Mouse (Mus musculus): ENCODE measurements at regions not wholly inside any gene's neighbourhood (a gene's known extent, or its start where the extent isn't known, plus 50 kb on each side); places are given as distances from the start of the nearest gene placed in this dataset.

- in situ Hi-C loops (cut with MboI, MseI) = no loop called here
Measured at GRCm38 (mm10) chr12:70711030-70711429, 114.3 kb upstream of the Frmd6 start.

GRCm38 (mm10) chr12:70712322-70713024 lies 112.8 kb upstream of the Frmd6 start:
- in situ Hi-C loops (cut with MboI, MseI) = no loop called here

GRCm38 (mm10) chr12:70713499-70714280 lies 111.6 kb upstream of the Frmd6 start:
- in situ Hi-C loops (cut with MboI, MseI) = no loop called here

GRCm38 (mm10) chr12:70714281-70714679 lies 111.0 kb upstream of the Frmd6 start:
- in situ Hi-C loops (cut with MboI, MseI) = no loop called here

GRCm38 (mm10) chr12:70715836-70716235 lies 109.5 kb upstream of the Frmd6 start:
- in situ Hi-C loops (cut with MboI, MseI) = no loop called here

GRCm38 (mm10) chr12:70718602-70719001 lies 106.7 kb upstream of the Frmd6 start:
- in situ Hi-C loops (cut with MboI, MseI) = no loop called here

- in situ Hi-C loops (cut with MboI, MseI) = no loop called here
Measured at GRCm38 (mm10) chr12:70719255-70719654, 106.1 kb upstream of the Frmd6 start.

GRCm38 (mm10) chr12:70720178-70720894 lies 105.0 kb upstream of the Frmd6 start:
- in situ Hi-C loops (cut with MboI, MseI) = no loop called here

GRCm38 (mm10) chr12:70725326-70725725 lies 100.0 kb upstream of the Frmd6 start:
- in situ Hi-C loops (cut with MboI, MseI) = no loop called here

GRCm38 (mm10) chr12:70727496-70728259 lies 97.6 kb upstream of the Frmd6 start:
- in situ Hi-C loops (cut with MboI, MseI) = no loop called here

GRCm38 (mm10) chr12:70728407-70728806 lies 96.9 kb upstream of the Frmd6 start:
- in situ Hi-C loops (cut with MboI, MseI) = no loop called here

- in situ Hi-C loops (cut with MboI, MseI) = loop anchor here in 1 of 2 experiments (10.0 kb wide), 1 partner anchor 125 kb away; no protein-coding TSS in a partner anchor
Measured at GRCm38 (mm10) chr12:70729961-70730360, 95.4 kb upstream of the Frmd6 start.

GRCm38 (mm10) chr12:70731498-70731897 lies 93.8 kb upstream of the Frmd6 start:
- in situ Hi-C loops (cut with MboI, MseI) = loop anchor here in 1 of 2 experiments (10.0 kb wide), 1 partner anchor 127 kb away; no protein-coding TSS in a partner anchor

- in situ Hi-C loops (cut with MboI, MseI) = loop anchor here in 1 of 2 experiments (10.0 kb wide), 1 partner anchor 128 kb away; no protein-coding TSS in a partner anchor
Measured at GRCm38 (mm10) chr12:70732591-70732990, 92.7 kb upstream of the Frmd6 start.

- in situ Hi-C loops (cut with MboI, MseI) = loop anchor here in 1 of 2 experiments (10.0 kb wide), 1 partner anchor 134 kb away; no protein-coding TSS in a partner anchor
Measured at GRCm38 (mm10) chr12:70738554-70738953, 86.8 kb upstream of the Frmd6 start.

GRCm38 (mm10) chr12:70739316-70739715 lies 86.0 kb upstream of the Frmd6 start:
- in situ Hi-C loops (cut with MboI, MseI) = loop anchor here in 1 of 2 experiments (10.0 kb wide), 1 partner anchor 135 kb away; no protein-coding TSS in a partner anchor

GRCm38 (mm10) chr12:70739766-70740165 lies 85.5 kb upstream of the Frmd6 start:
- in situ Hi-C loops (cut with MboI, MseI) = loop anchor here in 1 of 2 experiments (10.0 kb wide), 1 partner anchor 135 kb away; no protein-coding TSS in a partner anchor

GRCm38 (mm10) chr12:70742836-70743235 lies 82.5 kb upstream of the Frmd6 start:
- in situ Hi-C loops (cut with MboI, MseI) = no loop called here

- in situ Hi-C loops (cut with MboI, MseI) = no loop called here
Measured at GRCm38 (mm10) chr12:70745681-70746080, 79.6 kb upstream of the Frmd6 start.

- in situ Hi-C loops (cut with MboI, MseI) = no loop called here
Measured at GRCm38 (mm10) chr12:70749651-70750050, 75.7 kb upstream of the Frmd6 start.
